In the genomic region with DNA sequence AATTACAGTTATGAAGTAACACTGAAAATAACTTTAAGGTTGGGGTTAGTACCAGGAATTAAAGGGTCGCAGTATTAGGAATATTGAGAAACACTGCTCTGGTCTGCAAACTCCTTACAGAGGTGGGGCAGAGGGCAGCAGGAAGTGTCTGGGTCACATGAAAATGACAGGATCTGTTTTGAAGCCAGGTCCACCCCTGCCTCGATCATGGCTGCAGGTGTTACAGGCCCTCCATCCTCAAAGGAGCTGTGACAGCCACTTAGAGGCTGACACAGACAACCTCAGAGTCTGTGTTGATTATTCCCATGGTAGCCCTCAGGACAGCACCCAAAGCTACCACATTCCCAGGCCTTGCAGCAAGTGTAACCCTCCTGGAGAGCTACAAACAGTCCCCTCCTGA, we compare ENCODE assay signal across 17 mouse cellular contexts. TPM values are rescaled to one million over a fixed set of nuclear protein-coding genes. Genes with fewer than 3 reads are reported as not detected.
DNase-seq lines count a peak whose midpoint lies in the region; ATAC-seq and TF ChIP-seq lines count a peak whose summit lies in the region.
"Had no signal": no experiment of that assay in that cellular context is flagged by ENCODE, and none has a peak within 500 bp of the region (broad histone marks: within the 10 kb centered on the region; RNA-seq: fewer than 3 reads in every experiment).

No protein-coding gene starts in this region.

- H3K4me3 ChIP-seq in heart, embryonic 10.5 days: no peak overlapping the region
- no peak overlapping the region for H3K4me3 ChIP-seq in intestine, embryonic 14.5 days (ENCODE audit: low read depth, low read length)
- no peak overlapping the region for H3K4me3 ChIP-seq in intestine, postnatal 0 days (ENCODE audit: low read depth, low read length)
- no peak overlapping the region for H3K4me3 ChIP-seq in small intestine, adult 2 months (ENCODE audit: low read depth, low read length)

- H3K27me3 ChIP-seq in heart, embryonic 10.5 days (ENCODE audit: insufficient read depth, poor library complexity, severe bottlenecking): peaks cover 23% of the 10 kb centered on the region
- H3K27me3 ChIP-seq in intestine, embryonic 14.5 days (replicated peaks; ENCODE audit: control insufficient read depth, insufficient read depth, low read length): no peaks in the 10 kb centered on the region
- no peaks in the 10 kb centered on the region for H3K27me3 ChIP-seq in intestine, postnatal 0 days (replicated peaks; ENCODE audit: control insufficient read depth, insufficient read depth, low read length)
- no peaks in the 10 kb centered on the region for H3K27me3 ChIP-seq in small intestine, adult 2 months (ENCODE audit: control insufficient read depth, insufficient read depth, low read length)

- no peak overlapping the region for H3K27ac ChIP-seq in heart, embryonic 10.5 days
- no peak overlapping the region for H3K27ac ChIP-seq in intestine, embryonic 14.5 days (ENCODE audit: low read depth)
- H3K27ac ChIP-seq in intestine, postnatal 0 days (ENCODE audit: low read depth, low read length): no peak overlapping the region
- peak overlapping the region; percentile 54 for H3K27ac ChIP-seq in small intestine, adult 2 months (ENCODE audit: insufficient read depth, low read depth, low read length)

- H3K9ac ChIP-seq in intestine, embryonic 14.5 days (ENCODE audit: low read length): no peak overlapping the region
- no peak overlapping the region for H3K9ac ChIP-seq in intestine, postnatal 0 days (ENCODE audit: low read depth, low read length)

- TF ChIP-seq CTCF in intestine, postnatal 0 days (IDR thresholded peaks at IDR 0.05; ENCODE audit: low read depth): no peak
- no peak for TF ChIP-seq CTCF in small intestine, adult 2 months (IDR thresholded peaks at IDR 0.05; ENCODE audit: extremely low read depth, insufficient read length, insufficient replicate concordance, low read depth, low read length)

- no peak overlapping the region for H3K4me2 ChIP-seq in intestine, embryonic 14.5 days (ENCODE audit: low read length)
- no peak overlapping the region for H3K4me2 ChIP-seq in intestine, postnatal 0 days (replicated peaks; ENCODE audit: low read depth)

- no peaks in the 10 kb centered on the region for H3K36me3 ChIP-seq in heart, embryonic 10.5 days
- no peaks in the 10 kb centered on the region for H3K36me3 ChIP-seq in intestine, embryonic 14.5 days (ENCODE audit: control insufficient read depth, insufficient read depth, low read length)
- H3K36me3 ChIP-seq in intestine, postnatal 0 days (ENCODE audit: control insufficient read depth, insufficient read depth): no peaks in the 10 kb centered on the region
- no peaks in the 10 kb centered on the region for H3K36me3 ChIP-seq in small intestine, adult 2 months (ENCODE audit: control insufficient read depth, insufficient read depth, low read length)
- H3K36me3 ChIP-seq: G1E had no signal

- no peak for ATAC-seq in intestine, embryonic 14.5 days (replicated peaks; ENCODE audit: low FRiP score, low TSS enrichment, low read depth)
- ATAC-seq in intestine, postnatal 0 days: no peak
- ATAC-seq: activated CD4-positive, CD25-positive, alpha-beta regulatory T cell, adult 4 months; CD4-positive, CD25-positive, alpha-beta regulatory T cell, adult 4 months; Patski had no signal

- TF ChIP-seq POLR2A in small intestine, adult 2 months (IDR thresholded peaks at IDR 0.05; ENCODE audit: low read depth, low read length): no peak

- H3K9me3 ChIP-seq in heart, embryonic 10.5 days: no peaks in the 10 kb centered on the region
- H3K9me3 ChIP-seq in intestine, embryonic 14.5 days (ENCODE audit: control insufficient read depth, low read length): no peaks in the 10 kb centered on the region
- H3K9me3 ChIP-seq in intestine, postnatal 0 days (ENCODE audit: control insufficient read depth): no peaks in the 10 kb centered on the region

- WGBS in heart, embryonic 10.5 days: 79% methylated on average over 2 of the region's 2 CpGs
- WGBS in intestine, embryonic 14.5 days: 74% methylated on average over 2 of the region's 2 CpGs
- 78% methylated on average over 2 of the region's 2 CpGs for WGBS in intestine, postnatal 0 days
- WGBS in small intestine, adult 2 months: 78% methylated on average over 2 of the region's 2 CpGs

- 0 out of 2 replicates have a peak, but pooled peaks cover 5% of the 10 kb centered on the region for H3K4me1 ChIP-seq in heart, embryonic 10.5 days
- H3K4me1 ChIP-seq in intestine, embryonic 14.5 days (replicated peaks; ENCODE audit: control insufficient read depth, insufficient read depth, low read length): no peaks in the 10 kb centered on the region
- no peaks in the 10 kb centered on the region for H3K4me1 ChIP-seq in intestine, postnatal 0 days (replicated peaks; ENCODE audit: control insufficient read depth, insufficient read depth, low read length)
- peaks cover 13% of the 10 kb centered on the region; the same call in 1 of the 2 replicates for H3K4me1 ChIP-seq in small intestine, adult 2 months (ENCODE audit: control insufficient read depth, insufficient read depth, insufficient read length, low read length)

- peak; percentile 64 for DNase-seq in heart, adult 11 months
- DNase-seq in heart, adult 8-10 months (ENCODE audit: low spot score): no peak
- peak; percentile 60 for DNase-seq in heart, embryonic 10.5 days (ENCODE audit: low spot score)
- DNase-seq in heart, adult 9 months (ENCODE audit: low spot score in 2 of 2): no peak
- DNase-seq in intestine, embryonic 14.5 days (ENCODE audit: low spot score): peak; percentile 42
- no peak for DNase-seq in cerebellum, adult 8-10 months
- DNase-seq: B cell, adult 2 months; cerebellum, adult 11 months; cerebellum, adult 11-12 months had no signal

RNA-seq across cellular contexts. Expression of a gene that starts 16.9 kb away (rescaled TPM):
- 1 to 10 TPM in 3 of 4 experiments, under 1 TPM in 1; 0.53 to 1.5 (median 1.4) TPM for total RNA-seq in heart, adult 8-10 months (2022)
- 0.80 and 1.2 TPM in 2 replicates for polyA plus RNA-seq in heart, embryonic 10.5 days (2016; fragmentation: Nextera tagmentation; extraction: Ambion mirVana)
- 1.2 and 1.6 TPM in 2 replicates for polyA plus RNA-seq in intestine, embryonic 14.5 days (2014; fragmentation: Nextera tagmentation; extraction: Ambion mirVana)
- 56.2 and 60.6 TPM in 2 replicates for polyA plus RNA-seq in intestine, postnatal 0 days (2015; fragmentation: Nextera tagmentation; extraction: Ambion mirVana)
- 36.3 and 83.4 TPM in 2 replicates for polyA plus RNA-seq in small intestine, adult 2 months (2012; rRNA removed)
- total RNA-seq: ES-E14 had no signal
- polyA plus RNA-seq: activated CD4-positive, CD25-positive, alpha-beta regulatory T cell, adult 4 months; G1E had no signal

RNA-seq across cellular contexts. Expression of a gene that starts 38.8 kb away (rescaled TPM):
- total RNA-seq in heart, adult 8-10 months (2022): 1 to 10 TPM in 2 of 4 experiments, under 1 TPM in 2; 0.84 to 1.3 (median 1.1) TPM
- 11.2 and 15.9 TPM in 2 replicates for polyA plus RNA-seq in heart, embryonic 10.5 days (2016; fragmentation: Nextera tagmentation; extraction: Ambion mirVana)
- polyA plus RNA-seq in intestine, embryonic 14.5 days (2014; fragmentation: Nextera tagmentation; extraction: Ambion mirVana): 37.3 and 39.1 TPM in 2 replicates
- 693 and 712 TPM in 2 replicates for polyA plus RNA-seq in intestine, postnatal 0 days (2015; fragmentation: Nextera tagmentation; extraction: Ambion mirVana)
- polyA plus RNA-seq in small intestine, adult 2 months (2012; rRNA removed): 554 and 1,052 TPM in 2 replicates
- total RNA-seq: G1E had no signal
- polyA plus RNA-seq: adrenal gland, adult 2 months; G1E; Patski had no signal

RNA-seq across cellular contexts. Expression of a gene that starts 40.7 kb away (rescaled TPM):
- total RNA-seq in heart, adult 8-10 months (2022): 100 to 1,000 TPM; 108 to 169 (median 117) TPM
- 22.5 and 25.0 TPM in 2 replicates for polyA plus RNA-seq in heart, embryonic 10.5 days (2016; fragmentation: Nextera tagmentation; extraction: Ambion mirVana)
- 102 and 108 TPM in 2 replicates for polyA plus RNA-seq in intestine, embryonic 14.5 days (2014; fragmentation: Nextera tagmentation; extraction: Ambion mirVana)
- 672 and 681 TPM in 2 replicates for polyA plus RNA-seq in intestine, postnatal 0 days (2015; fragmentation: Nextera tagmentation; extraction: Ambion mirVana)
- polyA plus RNA-seq in small intestine, adult 2 months (2012; rRNA removed): 776 and 1,546 TPM in 2 replicates

Comparison
In these comparisons a context has a peak if more than half of its experiments do, and no peak if none do; other contexts are left out.
1. DNase-seq: peak in heart, adult 11 months (single experiment), heart, embryonic 10.5 days (single experiment) and intestine, embryonic 14.5 days (single experiment); none in heart, adult 8-10 months (single experiment), heart, adult 9 months (0 of 2) and cerebellum, adult 8-10 months (single experiment).
2. RNA of a gene that starts 16.9 kb away (polyA plus RNA-seq): 36.3 to 83.4 TPM in small intestine, adult 2 months and 56.2 to 60.6 TPM in intestine, postnatal 0 days; 1.2 to 1.6 TPM in intestine, embryonic 14.5 days and 0.80 to 1.2 TPM in heart, embryonic 10.5 days; every median in the first group is over 10 times any median in the second.
3. RNA of a gene that starts 38.8 kb away (polyA plus RNA-seq): 554 to 1,052 TPM in small intestine, adult 2 months and 693 to 712 TPM in intestine, postnatal 0 days; 37.3 to 39.1 TPM in intestine, embryonic 14.5 days and 11.2 to 15.9 TPM in heart, embryonic 10.5 days; every median in the first group is over 10 times any median in the second.